Mouse (Mus musculus) kidney, adult 2 months (tissue): ENCODE data around the gene Fgg. TPM values are rescaled to one million over a fixed set of nuclear protein-coding genes. Genes with fewer than 3 reads are reported as not detected.

Experiments used
- DNase-seq: peaks from one replicate; pipeline ENCODE4 v3.0.0; 2021
- H3K27ac ChIP-seq: fragments of 200-500 bp; 2 replicates; pipeline ENCODE4 v1.5.1; 2012; ENCODE audit warnings: low read depth, low read length, control low read depth, inconsistent platforms; ENCODE audit not compliant: insufficient read depth
- H3K27me3 ChIP-seq: fragments of 200-500 bp; replicated peaks from 2 replicates; pipeline ENCODE4 v1.6.1; 2012; ENCODE audit warnings: mild to moderate bottlenecking, moderate library complexity, low read length, inconsistent platforms; ENCODE audit not compliant: control insufficient read depth, insufficient read depth
- H3K36me3 ChIP-seq: fragments of 200-500 bp; 2 replicates; pipeline ENCODE4 v1.6.1; 2012; ENCODE audit warnings: mild to moderate bottlenecking, moderate library complexity, low read length, inconsistent platforms; ENCODE audit not compliant: control insufficient read depth, insufficient read depth
- H3K4me1 ChIP-seq: fragments of 200-500 bp; 2 replicates; pipeline ENCODE4 v1.6.1; 2011; ENCODE audit warnings: low read length; ENCODE audit not compliant: control insufficient read depth, insufficient read depth
- H3K4me3 ChIP-seq: fragments of 200-500 bp; 2 replicates; pipeline ENCODE4 v1.5.1; 2011; ENCODE audit warnings: mild to moderate bottlenecking, low read depth, low read length, control low read depth; ENCODE audit not compliant: insufficient read depth
- CTCF ChIP-seq: fragments of 200-500 bp; conservative IDR thresholded peaks from 2 replicates; pipeline ENCODE4 v1.5.1; 2011; ENCODE audit warnings: low read depth, mild to moderate bottlenecking, control low read depth, low read length, moderate library complexity, mixed read lengths; ENCODE audit not compliant: insufficient read depth, insufficient read length
- POLR2A ChIP-seq: fragments of 200-500 bp; IDR thresholded peaks from one replicate; pipeline ENCODE4 v1.6.1; 2011; ENCODE audit warnings: low read depth, low read length, control low read depth
- WGBS: fragments of 180-500 bp; shearing (Covaris S2); methylation state at CpG from one replicate; pipeline ENCODE4 v1.1.7; 2018; 5-methylcytosine and 5-hydroxymethylcytosine counted together
- polyA plus RNA-seq: library from polyadenylated mRNA; depleted of rRNA; stranded (reverse); fragments of >200 nt; gene quantifications from 2 replicates; pipeline ENCODE4 v1.2.3, GENCODE M21; 2012

Gene Fgg
- polyA plus RNA-seq, 1 experiment: 9.6 TPM

GRCm38 (mm10) chr3:83025475-83026301 is 18.2 kb downstream of the Fgg start, which contains the start of gene Fga:
Gene Fga (plus strand): TSS chr3:83026076.
- 49% methylated on average over 9 of the region's 9 CpGs for WGBS
- H3K27ac ChIP-seq: peak within 1 kb of the TSS; percentile 43; the same call in 1 of the 2 replicates
- TF ChIP-seq POLR2A: peak; percentile 41
- TF ChIP-seq CTCF: no peak; the same call in 1 of the 2 replicates
- peak within 1 kb of the TSS; percentile 46; the same call in 1 of the 2 replicates for H3K4me3 ChIP-seq
- H3K4me1 ChIP-seq: peaks cover 2% of the 10 kb centered on the region; the same call in 1 of the 2 replicates
- no peaks in the 10 kb centered on the region for H3K27me3 ChIP-seq
- no peaks in the 10 kb centered on the region for H3K36me3 ChIP-seq
- peak; percentile 84 for DNase-seq

DNA sequence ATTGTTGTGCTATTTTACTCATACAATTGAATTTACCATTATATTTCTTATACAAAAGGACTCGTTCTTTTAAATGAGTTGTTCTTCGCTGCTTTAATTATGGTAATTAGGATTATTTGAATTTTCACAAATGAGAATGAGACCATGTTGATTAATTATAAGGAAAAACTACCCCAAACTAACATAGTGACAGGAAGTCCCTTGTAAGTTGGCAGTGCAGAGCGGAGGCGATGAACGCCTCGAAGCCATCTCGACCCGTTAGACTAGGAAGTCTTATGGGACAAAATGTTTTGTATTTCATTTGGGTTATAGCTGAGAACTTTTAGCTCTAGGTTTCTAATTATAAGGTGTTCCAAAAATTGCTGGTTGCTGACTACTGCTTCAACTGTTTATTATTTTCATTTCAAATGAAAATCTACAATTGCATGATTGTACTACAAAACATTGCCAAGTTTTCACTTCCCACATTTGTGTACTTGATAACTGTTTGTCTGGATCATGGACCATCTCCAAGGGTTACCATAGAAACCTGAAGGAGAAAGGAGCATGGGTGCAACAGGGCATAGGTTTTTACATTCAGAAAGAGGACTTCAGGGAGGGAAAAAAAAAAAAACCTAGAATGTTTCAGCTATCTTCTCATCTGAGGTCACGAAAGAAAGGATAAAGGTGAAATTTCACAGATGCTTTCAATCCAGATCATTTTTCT is 20.2 kb downstream of the Fgg start:
- H3K4me3 ChIP-seq: no peak overlapping the region
- no peak overlapping the region for H3K27ac ChIP-seq
- no peaks in the 10 kb centered on the region for H3K27me3 ChIP-seq
- H3K36me3 ChIP-seq: no peaks in the 10 kb centered on the region
- H3K4me1 ChIP-seq: 0 out of 2 replicates have a peak, but pooled peaks cover 2% of the 10 kb centered on the region
- no peak for DNase-seq
- 92% methylated on average over 9 of the region's 9 CpGs for WGBS
- no peak for TF ChIP-seq CTCF
- TF ChIP-seq POLR2A: no peak

DNA sequence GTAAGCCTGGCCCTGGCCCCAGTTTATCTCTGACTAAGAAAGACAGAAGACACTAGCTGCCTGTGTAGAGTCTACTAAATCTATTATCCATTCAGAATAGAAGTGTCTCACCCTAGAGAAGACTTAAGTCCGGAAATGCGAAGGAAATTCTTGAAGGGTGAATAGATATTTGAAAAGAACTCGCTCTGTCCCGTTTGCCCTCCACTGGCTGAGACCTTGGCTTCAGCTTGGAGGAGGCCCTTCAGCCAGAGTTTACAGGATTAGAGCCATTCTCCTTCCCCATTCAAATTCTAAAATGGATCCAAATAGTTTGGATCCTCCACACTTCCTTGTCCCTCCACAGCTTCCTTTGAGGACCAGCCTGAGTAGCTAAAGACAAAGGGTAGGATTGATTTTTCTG is 22.8 kb downstream of the Fgg start:
- no peak overlapping the region for H3K27ac ChIP-seq
- no peaks in the 10 kb centered on the region for H3K36me3 ChIP-seq
- no peaks in the 10 kb centered on the region for H3K27me3 ChIP-seq
- WGBS: 92% methylated on average over 4 of the region's 4 CpGs
- no peaks in the 10 kb centered on the region for H3K4me1 ChIP-seq
- DNase-seq: no peak
- no peak for TF ChIP-seq POLR2A
- no peak for TF ChIP-seq CTCF
- no peak overlapping the region for H3K4me3 ChIP-seq

DNA sequence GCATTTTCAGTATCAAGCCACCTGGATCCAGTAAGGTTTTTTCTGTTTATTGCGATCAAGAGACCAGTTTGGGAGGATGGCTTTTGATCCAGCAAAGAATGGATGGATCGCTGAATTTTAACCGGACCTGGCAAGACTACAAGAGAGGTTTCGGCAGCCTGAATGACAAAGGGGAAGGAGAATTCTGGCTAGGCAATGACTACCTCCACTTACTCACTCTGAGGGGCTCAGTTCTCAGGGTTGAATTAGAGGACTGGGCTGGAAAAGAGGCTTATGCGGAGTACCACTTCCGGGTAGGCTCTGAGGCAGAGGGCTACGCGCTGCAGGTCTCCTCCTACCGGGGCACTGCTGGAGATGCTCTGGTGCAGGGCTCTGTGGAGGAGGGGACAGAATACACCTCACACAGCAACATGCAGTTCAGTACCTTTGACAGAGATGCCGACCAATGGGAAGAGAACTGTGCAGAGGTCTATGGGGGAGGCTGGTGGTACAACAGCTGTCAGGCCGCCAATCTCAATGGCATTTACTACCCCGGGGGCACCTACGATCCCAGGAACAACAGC is 25.3 kb downstream of the Fgg start:
- TF ChIP-seq CTCF: no peak
- TF ChIP-seq POLR2A: no peak
- Histone ChIP-seq H3K27ac (no peak overlapping the region), H3K4me3 (no peak overlapping the region), H3K36me3 (no peaks in the 10 kb centered on the region), H3K4me1 (no peaks in the 10 kb centered on the region), H3K27me3 (no peaks in the 10 kb centered on the region)
- WGBS: 49% methylated on average over 13 of the region's 13 CpGs
- no peak for DNase-seq

DNA sequence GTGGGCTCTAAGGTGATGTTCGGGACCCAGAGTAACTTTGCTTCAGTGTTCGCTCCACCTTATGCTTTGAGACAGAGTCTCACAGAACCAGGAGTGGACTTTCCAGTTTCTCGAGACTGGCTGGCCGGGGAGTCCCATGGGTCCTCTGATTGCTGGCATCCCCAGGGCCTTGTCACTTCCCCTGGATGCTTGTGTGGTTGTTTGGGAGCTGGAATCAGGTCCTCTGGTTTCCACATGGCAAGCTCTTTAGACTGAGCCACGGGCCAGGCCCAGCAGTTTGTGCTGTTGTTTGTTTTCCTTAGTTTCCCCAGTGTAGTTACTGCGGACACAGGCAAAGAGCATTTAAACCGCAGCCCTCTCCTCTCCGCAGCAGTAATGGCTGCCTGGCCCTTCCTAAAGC is 26.3 kb downstream of the Fgg start:
- Histone ChIP-seq H3K27ac (no peak overlapping the region), H3K27me3 (no peaks in the 10 kb centered on the region), H3K4me3 (no peak overlapping the region), H3K36me3 (no peaks in the 10 kb centered on the region), H3K4me1 (no peaks in the 10 kb centered on the region)
- DNase-seq: no peak
- 75% methylated on average over 8 of the region's 8 CpGs for WGBS
- TF ChIP-seq POLR2A (no peak), CTCF (no peak)

GRCm38 (mm10) chr3:83038865-83039264 is 31.3 kb downstream of the Fgg start:
- 56% methylated on average over 2 of the region's 2 CpGs for WGBS
- Histone ChIP-seq H3K27me3 (no peaks in the 10 kb centered on the region), H3K36me3 (no peaks in the 10 kb centered on the region), H3K4me1 (no peaks in the 10 kb centered on the region), H3K4me3 (no peak overlapping the region), H3K27ac (no peak overlapping the region)
- no peak for TF ChIP-seq CTCF
- TF ChIP-seq POLR2A: no peak
- DNase-seq: peak; percentile 27

- Histone ChIP-seq H3K36me3 (no peaks in the 10 kb centered on the region), H3K4me3 (no peak overlapping the region), H3K27me3 (no peaks in the 10 kb centered on the region), H3K27ac (no peak overlapping the region), H3K4me1 (no peaks in the 10 kb centered on the region)
- 53% methylated on average over 4 of the region's 4 CpGs for WGBS
- TF ChIP-seq CTCF: no peak
- no peak for TF ChIP-seq POLR2A
- DNase-seq: peak; percentile 10
Observed at GRCm38 (mm10) chr3:83039666-83040065, 32.1 kb downstream of the Fgg start.
